ENCODE assay signal across 29 mouse cellular contexts in genomic region chr7:97019303-97019702, GRCm38 (mm10).
DNase-seq lines count a peak whose midpoint lies in the region; ATAC-seq and TF ChIP-seq lines count a peak whose summit lies in the region.
"Had no signal": no experiment of that assay in that cellular context is flagged by ENCODE, and none has a peak within 500 bp of the region (broad histone marks: within the 10 kb centered on the region; RNA-seq: fewer than 3 reads in every experiment).

No protein-coding gene starts in this region.

- no peaks in the 10 kb centered on the region for H3K9me3 ChIP-seq in forebrain, embryonic 13.5 days (replicated peaks)
- no peaks in the 10 kb centered on the region for H3K9me3 ChIP-seq in forebrain, postnatal 0 days (ENCODE audit: low read length)
- H3K9me3 ChIP-seq in hindbrain, embryonic 12.5 days (replicated peaks), result no peaks in the 10 kb centered on the region
- H3K9me3 ChIP-seq in hindbrain, embryonic 16.5 days (ENCODE audit: control insufficient read depth, low read length), result no peaks in the 10 kb centered on the region
- H3K9me3 ChIP-seq in neural tube, embryonic 11.5 days (ENCODE audit: control insufficient read depth, low read length), result no peaks in the 10 kb centered on the region
- 0 out of 2 replicates have a peak, but pooled peaks cover 3% of the 10 kb centered on the region for H3K9me3 ChIP-seq in neural tube, embryonic 15.5 days (replicated peaks)
- H3K9me3 ChIP-seq: embryonic facial prominence, embryonic 13.5 days; liver, embryonic 15.5 days had no signal

- no peak for TF ChIP-seq POLR2A in lung, adult 2 months (IDR thresholded peaks at IDR 0.05; ENCODE audit: borderline replicate concordance, extremely low read depth, low read depth, low read length)

- no peak for DNase-seq in forebrain, postnatal 0 days
- peak; percentile 11 for DNase-seq in neural tube, embryonic 11.5 days (ENCODE audit: low spot score)
- DNase-seq in neural tube, embryonic 10.5 days (ENCODE audit: extremely low spot score, low spot score), result no peak
- no peak for DNase-seq in lung, adult 2 months
- DNase-seq: adrenal gland, adult 8-10 months; cerebellum, adult 18-20 months; cerebellum, postnatal 10 days; gastrocnemius, adult 2 months; gastrocnemius, postnatal 36 days; heart, postnatal 10 days; kidney, adult 11 months; kidney, postnatal 14 days; lung, postnatal 4 days; spleen, adult 18-20 months; thymus, adult 18-20 months; thymus, postnatal 25 days had no signal

- H3K27ac ChIP-seq in forebrain, embryonic 13.5 days, result no peak overlapping the region
- no peak overlapping the region for H3K27ac ChIP-seq in forebrain, postnatal 0 days (ENCODE audit: low read depth, low read length)
- no peak overlapping the region for H3K27ac ChIP-seq in hindbrain, embryonic 12.5 days
- H3K27ac ChIP-seq in hindbrain, embryonic 16.5 days (ENCODE audit: low read depth, low read length), result no peak overlapping the region
- no peak overlapping the region for H3K27ac ChIP-seq in neural tube, embryonic 11.5 days (ENCODE audit: low read depth, low read length)
- no peak overlapping the region for H3K27ac ChIP-seq in neural tube, embryonic 15.5 days (replicated peaks)
- H3K27ac ChIP-seq: embryonic facial prominence, embryonic 13.5 days; forebrain, embryonic 10.5 days; gastrocnemius, adult 2 months; left cerebral cortex, adult 2 months; limb, embryonic 12.5 days; liver, embryonic 15.5 days; neural tube, embryonic 12.5 days had no signal

- no peaks in the 10 kb centered on the region; the same call in 1 of the 2 replicates for H3K4me1 ChIP-seq in forebrain, embryonic 13.5 days
- no peaks in the 10 kb centered on the region for H3K4me1 ChIP-seq in forebrain, postnatal 0 days (ENCODE audit: insufficient read depth)
- H3K4me1 ChIP-seq in hindbrain, embryonic 12.5 days, result 0 out of 2 replicates have a peak, but pooled peaks cover 2% of the 10 kb centered on the region
- no peaks in the 10 kb centered on the region for H3K4me1 ChIP-seq in hindbrain, embryonic 16.5 days (ENCODE audit: control insufficient read depth, insufficient read depth, low read depth, low read length)
- H3K4me1 ChIP-seq in neural tube, embryonic 11.5 days (ENCODE audit: control insufficient read depth, insufficient read depth, low read length), result no peaks in the 10 kb centered on the region
- H3K4me1 ChIP-seq in neural tube, embryonic 15.5 days, result no peaks in the 10 kb centered on the region
- H3K4me1 ChIP-seq in lung, adult 2 months (ENCODE audit: control insufficient read depth, insufficient read depth, low read length), result no peaks in the 10 kb centered on the region
- H3K4me1 ChIP-seq: embryonic facial prominence, embryonic 13.5 days; forebrain, embryonic 10.5 days; limb, embryonic 12.5 days; neural tube, embryonic 12.5 days had no signal

- 0 out of 2 replicates have a peak, but pooled peaks have one; percentile 61 for ATAC-seq in forebrain, embryonic 13.5 days
- no peak; the same call in 1 of the 2 replicates for ATAC-seq in forebrain, postnatal 0 days
- ATAC-seq in hindbrain, embryonic 12.5 days (ENCODE audit: low FRiP score), result peak; percentile 56; the same call in 1 of the 2 replicates
- no peak for ATAC-seq in hindbrain, embryonic 16.5 days
- 0 out of 2 replicates have a peak, but pooled peaks have one; percentile 48 for ATAC-seq in neural tube, embryonic 11.5 days (ENCODE audit: insufficient read depth, low FRiP score, low TSS enrichment)
- ATAC-seq in neural tube, embryonic 15.5 days (ENCODE audit: low FRiP score), result 0 out of 2 replicates have a peak, but pooled peaks have one; percentile 35
- ATAC-seq: inflammation-experienced regulatory T-cells, adult 6 months had no signal

- TF ChIP-seq CTCF in forebrain, postnatal 0 days (IDR thresholded peaks at IDR 0.05; ENCODE audit: low read depth), result no peak
- no peak for TF ChIP-seq CTCF in lung, adult 2 months (IDR thresholded peaks at IDR 0.05; ENCODE audit: insufficient read depth, low read length)

- H3K36me3 ChIP-seq in forebrain, embryonic 13.5 days (ENCODE audit: poor library complexity, severe bottlenecking), result no peaks in the 10 kb centered on the region
- H3K36me3 ChIP-seq in forebrain, postnatal 0 days (ENCODE audit: insufficient read depth), result no peaks in the 10 kb centered on the region
- no peaks in the 10 kb centered on the region for H3K36me3 ChIP-seq in hindbrain, embryonic 12.5 days
- no peaks in the 10 kb centered on the region for H3K36me3 ChIP-seq in hindbrain, embryonic 16.5 days (ENCODE audit: control insufficient read depth, insufficient read depth, low read length)
- no peaks in the 10 kb centered on the region for H3K36me3 ChIP-seq in neural tube, embryonic 11.5 days (ENCODE audit: control insufficient read depth, insufficient read depth, low read length)
- H3K36me3 ChIP-seq in neural tube, embryonic 15.5 days, result no peaks in the 10 kb centered on the region
- H3K36me3 ChIP-seq: embryonic facial prominence, embryonic 13.5 days; forebrain, embryonic 10.5 days; limb, embryonic 12.5 days; neural tube, embryonic 12.5 days had no signal

- H3K27me3 ChIP-seq in forebrain, embryonic 13.5 days, result no peaks in the 10 kb centered on the region
- no peaks in the 10 kb centered on the region for H3K27me3 ChIP-seq in forebrain, postnatal 0 days (ENCODE audit: insufficient read depth, low read length)
- no peaks in the 10 kb centered on the region for H3K27me3 ChIP-seq in hindbrain, embryonic 12.5 days
- H3K27me3 ChIP-seq in hindbrain, embryonic 16.5 days (replicated peaks; ENCODE audit: control insufficient read depth, insufficient read depth, low read length), result no peaks in the 10 kb centered on the region
- no peaks in the 10 kb centered on the region for H3K27me3 ChIP-seq in neural tube, embryonic 11.5 days (ENCODE audit: control insufficient read depth, insufficient read depth, low read length)
- H3K27me3 ChIP-seq in neural tube, embryonic 15.5 days (replicated peaks), result no peaks in the 10 kb centered on the region
- H3K27me3 ChIP-seq: CH12.LX; embryonic facial prominence, embryonic 13.5 days; heart, embryonic 13.5 days; limb, embryonic 12.5 days; liver, embryonic 15.5 days; neural tube, embryonic 12.5 days had no signal

- no peak overlapping the region for H3K4me2 ChIP-seq in forebrain, embryonic 13.5 days
- no peak overlapping the region for H3K4me2 ChIP-seq in forebrain, postnatal 0 days (ENCODE audit: low read depth)
- no peak overlapping the region for H3K4me2 ChIP-seq in hindbrain, embryonic 12.5 days (replicated peaks)
- H3K4me2 ChIP-seq in hindbrain, embryonic 16.5 days (ENCODE audit: low read length), result no peak overlapping the region
- no peak overlapping the region for H3K4me2 ChIP-seq in neural tube, embryonic 11.5 days (ENCODE audit: low read depth)
- no peak overlapping the region for H3K4me2 ChIP-seq in neural tube, embryonic 15.5 days
- H3K4me2 ChIP-seq: embryonic facial prominence, embryonic 13.5 days; heart, embryonic 13.5 days; limb, embryonic 12.5 days; liver, embryonic 15.5 days; neural tube, embryonic 12.5 days had no signal

- H3K4me3 ChIP-seq in forebrain, embryonic 13.5 days, result no peak overlapping the region
- H3K4me3 ChIP-seq in forebrain, postnatal 0 days (ENCODE audit: low read depth, low read length), result no peak overlapping the region
- H3K4me3 ChIP-seq in hindbrain, embryonic 12.5 days, result no peak overlapping the region
- no peak overlapping the region for H3K4me3 ChIP-seq in hindbrain, embryonic 16.5 days (ENCODE audit: low read length)
- no peak overlapping the region for H3K4me3 ChIP-seq in neural tube, embryonic 11.5 days (ENCODE audit: low read depth, low read length)
- H3K4me3 ChIP-seq in neural tube, embryonic 15.5 days (replicated peaks), result no peak overlapping the region
- H3K4me3 ChIP-seq in lung, adult 2 months (replicated peaks; ENCODE audit: extremely low read depth, low read depth, low read length), result no peak overlapping the region
- H3K4me3 ChIP-seq: embryonic facial prominence, embryonic 13.5 days; forebrain, embryonic 10.5 days; gastrocnemius, adult 2 months; heart, embryonic 13.5 days; left cerebral cortex, adult 2 months; limb, embryonic 12.5 days; liver, embryonic 15.5 days; neural tube, embryonic 12.5 days had no signal

- no peak overlapping the region for H3K9ac ChIP-seq in forebrain, embryonic 13.5 days
- H3K9ac ChIP-seq in forebrain, postnatal 0 days, result no peak overlapping the region
- H3K9ac ChIP-seq in hindbrain, embryonic 12.5 days, result no peak overlapping the region
- H3K9ac ChIP-seq in hindbrain, embryonic 16.5 days (ENCODE audit: low read depth, low read length), result no peak overlapping the region
- no peak overlapping the region for H3K9ac ChIP-seq in neural tube, embryonic 11.5 days (ENCODE audit: low read length)
- no peak overlapping the region for H3K9ac ChIP-seq in neural tube, embryonic 15.5 days (replicated peaks)
- H3K9ac ChIP-seq: embryonic facial prominence, embryonic 13.5 days; heart, embryonic 13.5 days; limb, embryonic 12.5 days; liver, embryonic 15.5 days; neural tube, embryonic 12.5 days had no signal

- 67% methylated on average over 1 of the region's 1 CpGs for WGBS in forebrain, embryonic 13.5 days
- 53% methylated on average over 1 of the region's 1 CpGs for WGBS in forebrain, postnatal 0 days
- 38% methylated on average over 1 of the region's 1 CpGs for WGBS in hindbrain, embryonic 12.5 days
- 46% methylated on average over 1 of the region's 1 CpGs for WGBS in hindbrain, embryonic 16.5 days
- 74% methylated on average over 1 of the region's 1 CpGs for WGBS in neural tube, embryonic 11.5 days
- WGBS in neural tube, embryonic 15.5 days, result 10% methylated on average over 1 of the region's 1 CpGs
- 86% methylated on average over 1 of the region's 1 CpGs for WGBS in lung, adult 2 months

Comparison
In these comparisons a context has a peak if more than half of its experiments do, and no peak if none do; other contexts are left out.
1. ATAC-seq: peak in forebrain, embryonic 13.5 days (single experiment), hindbrain, embryonic 12.5 days (single experiment), neural tube, embryonic 11.5 days (single experiment) and neural tube, embryonic 15.5 days (single experiment); none in forebrain, postnatal 0 days (single experiment) and hindbrain, embryonic 16.5 days (single experiment).